Mouse (Mus musculus) heart, embryonic 12.5 days (tissue): ENCODE measurements at regions not wholly inside any gene's neighbourhood (a gene's known extent, or its start where the extent isn't known, plus 50 kb on each side); places are given as distances from the start of the nearest gene placed in this dataset.

Source experiments
- ATAC-seq: fragments of 200-750 bp; cut with Nextera tagmentation; 2 replicates; pipeline ENCODE4 v1.8.0; 2017; ENCODE audit warnings: moderate TSS enrichment, moderate library complexity; ENCODE audit not compliant: insufficient number of reproducible peaks, low FRiP score
- H3K27ac ChIP-seq: fragments of 300-500 bp; sonication (generic); 2 replicates; pipeline ENCODE4 v1.5.1; 2016; ENCODE audit warnings: mild to moderate bottlenecking, moderate library complexity; ENCODE audit not compliant: poor library complexity, severe bottlenecking
- H3K27me3 ChIP-seq: fragments of 300-500 bp; sonication (generic); replicated peaks from 2 replicates; pipeline ENCODE4 v1.6.1; 2016; ENCODE audit warnings: mild to moderate bottlenecking, moderate library complexity
- H3K36me3 ChIP-seq: fragments of 300-500 bp; sonication (generic); 2 replicates; pipeline ENCODE4 v1.6.1; 2016; ENCODE audit warnings: mild to moderate bottlenecking, moderate library complexity
- H3K4me1 ChIP-seq: fragments of 300-500 bp; sonication (generic); replicated peaks from 2 replicates; pipeline ENCODE4 v1.6.1; 2016; ENCODE audit warnings: mild to moderate bottlenecking
- H3K4me2 ChIP-seq: fragments of 300-500 bp; sonication (generic); 2 replicates; pipeline ENCODE4 v1.6.1; 2016; ENCODE audit warnings: mild to moderate bottlenecking, moderate library complexity
- H3K4me3 ChIP-seq: fragments of 300-500 bp; sonication (generic); 2 replicates; pipeline ENCODE4 v1.5.1; 2016; ENCODE audit warnings: mild to moderate bottlenecking
- H3K9ac ChIP-seq: fragments of 300-500 bp; sonication (generic); 2 replicates; pipeline ENCODE4 v1.6.1; 2016; ENCODE audit warnings: mild to moderate bottlenecking, moderate library complexity
- H3K9me3 ChIP-seq: fragments of 300-500 bp; sonication (generic); replicated peaks from 2 replicates; pipeline ENCODE4 v1.6.1; 2016; ENCODE audit warnings: mild to moderate bottlenecking, moderate library complexity
- WGBS: fragments of 180-500 bp; shearing (Covaris S2); methylation state at CpG from one replicate; pipeline ENCODE4 v1.1.7; 2016; 5-methylcytosine and 5-hydroxymethylcytosine counted together

DNA sequence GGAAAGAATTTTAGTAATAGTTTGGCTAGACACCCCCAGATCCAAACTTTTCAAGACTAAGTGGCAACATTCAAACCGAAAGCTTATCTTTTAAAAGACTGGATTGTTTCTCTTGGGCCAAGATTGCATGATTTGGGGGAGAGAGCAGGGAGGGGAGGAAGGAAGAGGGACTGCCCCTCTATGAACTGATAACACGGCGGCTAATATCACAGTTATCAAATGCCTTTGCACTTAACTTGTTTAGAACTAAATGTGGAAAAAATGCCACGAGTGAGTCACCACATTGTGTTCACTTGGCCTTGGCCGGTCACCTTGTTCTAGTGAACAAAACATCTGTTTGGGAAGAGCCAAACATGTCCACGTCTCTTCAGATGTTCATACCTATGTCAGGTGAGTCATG is 92.3 kb downstream of the Tes start:
- Histone ChIP-seq H3K27me3 (no peaks in the 10 kb centered on the region), H3K9ac (no peak overlapping the region), H3K27ac (no peak overlapping the region), H3K36me3 (no peaks in the 10 kb centered on the region), H3K4me1 (peaks cover 3% of the 10 kb centered on the region; the same call in 1 of the 2 replicates), H3K4me3 (no peak overlapping the region), H3K9me3 (no peaks in the 10 kb centered on the region; the same call in 1 of the 2 replicates), H3K4me2 (no peak overlapping the region)
- 42% methylated on average over 6 of the region's 6 CpGs for WGBS
- no peak for ATAC-seq

DNA sequence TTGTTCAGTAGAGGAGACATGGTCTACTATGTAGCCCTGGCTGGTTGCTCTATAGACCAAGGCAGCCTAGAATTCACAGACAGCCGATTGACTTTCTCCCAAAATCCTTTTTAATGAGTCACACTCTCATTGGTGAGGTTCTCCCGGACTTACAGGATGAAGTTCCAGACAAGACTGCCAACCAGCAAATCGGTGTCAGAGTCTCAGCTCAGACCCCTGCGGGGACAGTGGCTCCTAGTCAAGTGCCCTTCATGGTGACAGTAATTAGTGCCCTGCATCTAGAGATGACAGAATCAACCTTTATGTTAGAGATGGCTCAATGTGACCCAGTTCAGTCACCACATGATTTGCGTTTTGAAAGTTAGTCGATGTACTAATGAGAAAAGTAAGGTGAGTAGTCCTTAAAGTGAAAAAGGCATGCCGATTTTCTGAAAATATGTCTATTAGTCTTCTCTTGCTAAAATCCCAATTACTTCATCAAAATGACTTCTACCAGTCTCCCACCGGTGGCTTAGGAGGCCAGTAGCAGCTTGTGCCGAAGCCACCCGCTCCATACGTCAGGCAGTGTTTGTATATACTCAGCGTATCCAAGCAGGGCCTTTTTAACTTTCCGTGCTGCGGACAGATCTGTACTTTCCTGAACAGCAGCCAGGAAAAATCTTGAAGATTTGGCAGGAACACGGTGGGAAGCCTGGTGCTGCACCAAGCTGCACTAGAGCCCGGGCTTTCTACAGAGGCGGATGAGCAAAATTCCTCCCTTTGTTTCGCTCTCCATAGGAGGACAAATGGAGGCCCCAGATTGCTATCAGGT is 105.2 kb downstream of the Tes start:
- peak overlapping the region; percentile 81 for H3K27ac ChIP-seq
- H3K9me3 ChIP-seq = no peaks in the 10 kb centered on the region
- no peak overlapping the region for H3K4me3 ChIP-seq
- no peaks in the 10 kb centered on the region for H3K27me3 ChIP-seq
- peak overlapping the region; percentile 52 for H3K4me2 ChIP-seq
- H3K9ac ChIP-seq = no peak overlapping the region
- no peaks in the 10 kb centered on the region for H3K36me3 ChIP-seq
- H3K4me1 ChIP-seq = peaks cover 26% of the 10 kb centered on the region
- ATAC-seq = peak; percentile 80
- 52% methylated on average over 18 of the region's 18 CpGs for WGBS

DNA sequence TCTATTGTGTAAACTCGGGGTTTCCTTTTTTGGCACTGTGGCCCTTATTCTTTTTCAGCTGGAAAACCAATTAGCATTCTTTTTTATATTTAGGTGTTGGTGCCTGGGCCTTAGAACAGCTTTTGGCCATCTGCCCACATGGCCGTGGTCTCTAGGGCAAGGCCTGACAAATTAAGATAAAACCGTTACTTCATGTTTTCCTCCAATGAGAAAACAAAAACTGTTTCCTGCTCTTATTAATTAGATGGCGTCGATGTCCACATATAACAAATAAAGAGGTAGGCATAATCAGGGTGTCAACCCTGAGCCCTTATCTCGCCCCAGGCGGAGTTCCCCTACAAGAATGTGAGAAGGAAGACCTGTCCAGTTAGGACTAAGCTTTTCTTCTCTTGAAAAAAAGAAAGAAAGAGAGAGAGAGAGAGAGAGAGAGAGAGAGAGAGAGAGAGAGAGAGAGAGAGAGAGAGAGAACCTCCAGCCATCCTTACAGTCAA is 105.9 kb downstream of the Tes start:
- peak; percentile 58 for ATAC-seq
- no peaks in the 10 kb centered on the region for H3K9me3 ChIP-seq
- no peak overlapping the region for H3K9ac ChIP-seq

DNA sequence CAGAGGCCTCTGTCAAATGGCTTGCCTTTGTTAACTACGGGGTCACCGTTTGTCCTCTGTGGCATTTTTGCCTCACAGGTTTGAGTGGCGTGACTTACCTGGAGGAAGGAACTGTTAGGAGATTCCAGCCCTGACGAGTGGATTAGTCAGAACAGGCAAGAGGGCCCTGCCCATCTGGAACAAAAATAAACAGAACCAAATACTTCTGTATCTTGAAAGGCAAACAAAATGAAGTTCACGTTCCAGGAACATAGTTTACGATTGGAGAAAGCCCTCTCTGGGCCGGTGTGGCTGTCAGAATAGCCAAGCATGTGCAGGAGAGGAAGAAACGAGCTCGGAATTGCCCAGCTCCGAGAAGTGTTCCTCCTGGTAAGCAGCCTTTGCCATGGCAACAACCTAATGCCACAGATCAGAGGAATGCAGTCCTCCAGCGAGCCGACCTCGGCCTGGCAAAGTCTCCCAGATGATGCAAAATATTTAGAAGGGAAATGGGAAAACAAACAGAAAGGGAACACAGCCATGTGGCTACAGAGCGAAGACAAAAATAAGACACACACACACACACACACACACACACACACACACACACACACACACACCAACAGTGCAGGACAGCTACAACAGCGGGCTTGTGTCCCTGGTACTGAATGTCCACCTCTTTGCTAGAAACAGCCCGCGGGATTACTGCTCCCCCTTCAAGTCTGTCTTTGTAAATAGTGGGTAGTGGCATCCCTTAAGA is 106.5 kb downstream of the Tes start:
- peak overlapping the region; percentile 52 for H3K4me2 ChIP-seq
- H3K4me3 ChIP-seq = no peak overlapping the region
- H3K9me3 ChIP-seq = no peaks in the 10 kb centered on the region
- H3K4me1 ChIP-seq = peaks cover 21% of the 10 kb centered on the region
- no peaks in the 10 kb centered on the region for H3K27me3 ChIP-seq
- no peaks in the 10 kb centered on the region for H3K36me3 ChIP-seq
- H3K27ac ChIP-seq = peak overlapping the region; percentile 81
- H3K9ac ChIP-seq = no peak overlapping the region
- WGBS = 29% methylated on average over 17 of the region's 17 CpGs
- peak; percentile 33; the same call in 1 of the 2 replicates for ATAC-seq

More for the DNA sequence above, 105.9 kb downstream of the Tes start:
- 39% methylated on average over 7 of the region's 7 CpGs for WGBS
- peak overlapping the region; percentile 81 for H3K27ac ChIP-seq
- H3K36me3 ChIP-seq = no peaks in the 10 kb centered on the region
- peak overlapping the region; percentile 52 for H3K4me2 ChIP-seq
- peaks cover 21% of the 10 kb centered on the region for H3K4me1 ChIP-seq
- no peaks in the 10 kb centered on the region for H3K27me3 ChIP-seq
- no peak overlapping the region for H3K4me3 ChIP-seq

DNA sequence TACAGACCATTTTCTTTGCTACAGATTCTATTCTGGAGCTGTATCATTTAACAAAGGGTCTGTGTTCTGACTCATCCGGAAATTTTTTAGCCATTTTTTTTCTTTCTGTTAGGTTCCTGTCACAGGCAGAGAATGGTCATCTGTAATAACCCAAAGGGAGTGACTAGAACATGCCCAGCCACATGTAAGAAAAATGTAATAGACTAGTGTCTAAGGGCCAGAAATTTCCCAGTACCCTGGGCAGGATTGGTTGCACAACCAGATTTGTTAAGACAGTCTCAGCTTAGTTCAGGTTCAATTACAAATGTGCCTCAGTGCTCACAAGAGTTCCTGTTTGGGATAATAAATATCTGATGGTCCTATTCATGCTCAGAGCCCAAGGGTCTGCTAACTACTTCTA is 107.1 kb downstream of the Tes start:
- no peak for ATAC-seq
- no peaks in the 10 kb centered on the region for H3K9me3 ChIP-seq
- H3K27me3 ChIP-seq = no peaks in the 10 kb centered on the region
- no peak overlapping the region for H3K27ac ChIP-seq
- H3K4me1 ChIP-seq = peaks cover 21% of the 10 kb centered on the region
- H3K4me3 ChIP-seq = no peak overlapping the region
- H3K9ac ChIP-seq = no peak overlapping the region
- H3K36me3 ChIP-seq = no peaks in the 10 kb centered on the region
- 61% methylated on average over 1 of the region's 1 CpGs for WGBS
- no peak overlapping the region for H3K4me2 ChIP-seq

DNA sequence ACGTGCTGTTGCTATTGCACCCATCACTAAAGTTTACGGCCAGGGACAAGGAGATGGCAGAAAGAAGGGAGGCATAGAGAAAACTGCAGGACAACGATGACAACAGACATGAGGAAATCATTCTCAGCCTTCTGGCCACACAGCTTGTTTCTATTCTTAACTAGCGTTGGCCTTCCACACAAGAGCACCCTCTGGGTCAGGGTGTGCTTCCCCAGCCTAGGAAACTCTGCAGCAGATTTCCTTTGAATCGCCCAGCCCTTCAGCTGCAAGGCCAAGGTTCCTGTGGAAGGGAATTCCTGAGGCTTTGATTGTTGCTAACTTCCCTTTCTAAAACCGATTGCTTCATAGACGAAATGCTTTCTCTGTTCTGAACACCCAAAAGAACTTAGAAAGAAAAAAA is 103.8 kb upstream of the Cav2 start:
- WGBS = 40% methylated on average over 7 of the region's 7 CpGs
- Histone ChIP-seq H3K27ac (peak overlapping the region; percentile 43; the same call in 1 of the 2 replicates), H3K4me1 (peaks cover 6% of the 10 kb centered on the region), H3K4me3 (no peak overlapping the region), H3K4me2 (no peak overlapping the region), H3K27me3 (no peaks in the 10 kb centered on the region), H3K9me3 (no peaks in the 10 kb centered on the region), H3K9ac (no peak overlapping the region), H3K36me3 (no peaks in the 10 kb centered on the region)
- ATAC-seq = no peak

DNA sequence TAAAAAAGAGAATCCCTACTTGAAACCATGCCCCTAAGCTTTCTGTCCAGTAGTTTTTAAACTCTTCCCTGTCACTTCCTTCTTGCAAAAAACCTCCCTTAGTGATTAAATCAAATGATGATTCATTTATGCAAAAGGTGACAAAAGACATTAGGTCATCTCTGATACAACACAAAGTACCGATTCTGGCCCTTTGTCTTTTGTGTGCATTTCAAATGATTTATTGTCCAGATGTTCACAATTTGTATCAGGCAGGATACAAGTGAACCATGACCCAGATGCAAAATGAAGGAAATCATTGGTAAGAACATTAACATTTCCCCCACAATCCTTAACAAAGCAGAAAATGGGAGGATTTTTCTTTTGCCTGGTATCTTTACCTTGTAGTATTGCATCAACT is 101.5 kb upstream of the Cav2 start:
- 84% methylated on average over 1 of the region's 1 CpGs for WGBS
- H3K27ac ChIP-seq = no peak overlapping the region
- H3K4me3 ChIP-seq = no peak overlapping the region
- H3K4me1 ChIP-seq = peaks cover 6% of the 10 kb centered on the region
- ATAC-seq = no peak
- H3K9me3 ChIP-seq = no peaks in the 10 kb centered on the region
- no peaks in the 10 kb centered on the region for H3K27me3 ChIP-seq
- no peaks in the 10 kb centered on the region for H3K36me3 ChIP-seq
- H3K4me2 ChIP-seq = no peak overlapping the region
- no peak overlapping the region for H3K9ac ChIP-seq

DNA sequence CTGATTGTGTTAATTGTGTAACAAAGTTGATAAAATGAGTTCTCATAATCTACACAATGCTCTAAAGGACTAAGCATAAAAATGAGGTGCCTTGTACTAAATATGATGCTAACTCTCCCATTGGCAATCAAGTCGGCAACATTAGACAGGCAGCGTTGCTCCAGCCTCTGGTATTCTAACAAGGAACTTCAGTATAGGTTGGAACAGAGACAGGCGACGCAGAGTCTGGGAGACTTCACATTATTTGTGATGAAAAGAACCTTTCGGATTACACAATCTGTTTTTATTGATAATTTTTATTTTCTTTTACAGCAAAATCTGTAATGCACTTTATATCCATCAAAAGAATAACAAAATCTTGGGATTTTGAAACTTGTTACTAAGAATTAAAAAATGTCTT is 94.4 kb upstream of the Cav2 start:
- H3K9ac ChIP-seq = no peak overlapping the region
- H3K4me2 ChIP-seq = no peak overlapping the region
- WGBS = 79% methylated on average over 5 of the region's 5 CpGs
- no peaks in the 10 kb centered on the region for H3K4me1 ChIP-seq
- ATAC-seq = no peak
- H3K27ac ChIP-seq = no peak overlapping the region
- H3K27me3 ChIP-seq = no peaks in the 10 kb centered on the region
- H3K36me3 ChIP-seq = no peaks in the 10 kb centered on the region
- H3K4me3 ChIP-seq = no peak overlapping the region
- H3K9me3 ChIP-seq = no peaks in the 10 kb centered on the region

DNA sequence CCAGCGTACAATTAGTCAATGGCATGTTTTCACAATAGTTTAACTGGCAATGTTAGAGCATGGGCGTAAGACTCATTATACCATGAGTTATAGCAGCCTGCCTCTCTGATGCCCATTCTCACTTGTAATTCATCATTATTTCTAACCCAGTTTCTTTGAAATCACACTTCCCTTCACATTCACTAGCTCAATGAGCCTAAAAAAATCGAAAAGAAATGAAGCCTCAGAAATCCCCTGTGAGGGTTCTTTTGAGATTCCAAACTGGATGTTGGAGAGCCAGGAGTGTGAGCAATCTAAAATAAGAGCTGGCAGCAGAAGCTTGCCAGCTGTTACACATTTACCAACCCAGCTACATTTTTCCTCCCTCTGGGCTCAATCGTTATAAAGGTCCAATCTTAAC is 93.9 kb upstream of the Cav2 start:
- Histone ChIP-seq H3K27ac (no peak overlapping the region), H3K9me3 (no peaks in the 10 kb centered on the region), H3K27me3 (peaks cover under 1% of the 10 kb centered on the region; the same call in 1 of the 2 replicates), H3K36me3 (no peaks in the 10 kb centered on the region), H3K4me2 (no peak overlapping the region), H3K4me1 (no peaks in the 10 kb centered on the region), H3K9ac (no peak overlapping the region), H3K4me3 (no peak overlapping the region)
- WGBS = 71% methylated on average over 4 of the region's 4 CpGs
- ATAC-seq = no peak

DNA sequence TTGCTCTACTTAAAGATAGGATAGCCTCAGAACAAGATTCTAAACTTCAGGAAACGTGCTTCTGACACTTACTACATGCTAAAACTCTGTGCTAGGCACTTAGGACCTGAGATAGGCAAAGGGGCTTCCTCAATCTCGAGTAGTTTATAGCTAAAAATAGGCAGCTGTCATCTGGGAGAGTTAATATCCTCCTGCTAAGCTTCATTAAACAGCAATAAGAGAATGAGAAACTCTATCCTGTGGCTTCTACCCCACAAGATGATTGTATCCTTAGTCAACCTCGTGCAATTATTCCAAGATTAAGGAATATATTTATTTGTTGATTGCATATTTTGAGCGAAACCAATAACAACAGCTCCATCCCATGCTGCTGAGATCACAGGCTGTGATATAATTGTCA is 85.4 kb upstream of the Cav2 start:
- 43% methylated on average over 4 of the region's 4 CpGs for WGBS
- H3K36me3 ChIP-seq = no peaks in the 10 kb centered on the region
- H3K4me3 ChIP-seq = no peak overlapping the region
- H3K4me1 ChIP-seq = peaks cover 10% of the 10 kb centered on the region; the same call in 1 of the 2 replicates
- no peak overlapping the region for H3K9ac ChIP-seq
- peaks cover 41% of the 10 kb centered on the region for H3K27me3 ChIP-seq
- H3K27ac ChIP-seq = no peak overlapping the region
- no peak for ATAC-seq
- H3K4me2 ChIP-seq = no peak overlapping the region
- no peaks in the 10 kb centered on the region for H3K9me3 ChIP-seq

DNA sequence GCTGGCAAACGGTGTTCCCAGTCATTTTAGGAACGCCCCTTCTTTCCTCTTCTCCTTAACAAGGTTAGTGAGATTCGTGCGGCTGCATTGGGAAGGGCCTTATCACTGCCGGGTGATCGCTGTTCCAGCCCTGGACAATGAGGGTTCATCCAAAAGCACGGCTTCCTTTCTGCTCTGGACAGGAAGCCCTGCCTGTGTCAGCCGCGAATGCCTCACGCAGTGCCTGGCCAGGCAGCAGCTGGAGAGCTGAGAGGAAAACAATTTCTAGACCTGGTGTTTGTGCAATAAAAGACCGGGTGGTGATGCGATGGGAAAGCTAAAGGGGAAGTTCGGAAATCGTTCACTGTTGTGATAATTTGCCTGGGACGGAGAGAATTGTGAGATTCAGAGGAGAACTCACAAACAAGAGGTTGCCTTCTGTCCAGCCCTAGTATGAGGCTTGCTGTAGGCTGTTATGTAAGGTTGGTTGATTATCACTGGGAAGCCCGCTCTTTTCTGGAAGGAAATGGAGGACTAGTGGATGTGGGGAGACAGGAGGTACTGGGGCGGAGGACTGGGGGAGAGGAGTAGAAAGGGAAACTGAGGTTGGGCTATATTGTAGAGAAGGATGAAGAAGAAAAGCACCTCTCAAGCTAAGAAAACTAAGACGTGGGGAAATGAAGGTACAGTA is 83.1 kb upstream of the Cav2 start:
- 42% methylated on average over 18 of the region's 18 CpGs for WGBS
- no peaks in the 10 kb centered on the region for H3K9me3 ChIP-seq
- H3K4me1 ChIP-seq = peaks cover 10% of the 10 kb centered on the region; the same call in 1 of the 2 replicates
- no peak overlapping the region for H3K4me3 ChIP-seq
- no peaks in the 10 kb centered on the region for H3K36me3 ChIP-seq
- peak overlapping the region; percentile 53 for H3K4me2 ChIP-seq
- H3K27ac ChIP-seq = peak overlapping the region; percentile 58
- peaks cover 40% of the 10 kb centered on the region for H3K27me3 ChIP-seq
- peak; percentile 80 for ATAC-seq
- H3K9ac ChIP-seq = no peak overlapping the region
